Mouse (Mus musculus): Measurements from ENCODE around the gene Tbc1d22a. TPM values are rescaled to one million over a fixed set of nuclear protein-coding genes. Genes with fewer than 3 reads are reported as not detected.

Gene Tbc1d22a
- polyA plus RNA-seq, 1 experiment = 19.5 TPM

GRCm38 (mm10) chr15:86415951-86416350 lies 201.7 kb downstream of the Tbc1d22a start:
- no peaks in the 10 kb centered on the region; the same call in 1 of the 2 replicates for H3K4me1 ChIP-seq (ENCODE audit: control insufficient read depth, insufficient read depth, low read length)
- no peak overlapping the region for H3K4me3 ChIP-seq (ENCODE audit: control insufficient read depth, low read depth, low read length)
- TF ChIP-seq POLR2A (IDR thresholded peaks at IDR 0.05; ENCODE audit: control insufficient read depth, low read depth, low read length) (no peak), CTCF (IDR thresholded peaks at IDR 0.05; ENCODE audit: control insufficient read depth, insufficient read depth, insufficient replicate concordance, low read depth, low read length) (no peak)
- H3K36me3 ChIP-seq (ENCODE audit: control insufficient read depth, insufficient read depth, low read length) = no peaks in the 10 kb centered on the region
- no peaks in the 10 kb centered on the region for H3K27me3 ChIP-seq (ENCODE audit: control insufficient read depth, insufficient read depth, low read length)
- H3K27ac ChIP-seq (ENCODE audit: control insufficient read depth, insufficient read depth, low read depth, low read length) = no peak overlapping the region

- no peak for TF ChIP-seq CTCF (IDR thresholded peaks at IDR 0.05; ENCODE audit: control insufficient read depth, insufficient read depth, insufficient replicate concordance, low read depth, low read length)
- no peak for TF ChIP-seq POLR2A (IDR thresholded peaks at IDR 0.05; ENCODE audit: control insufficient read depth, low read depth, low read length)
- Histone ChIP-seq H3K4me3 (ENCODE audit: control insufficient read depth, low read depth, low read length) (no peak overlapping the region), H3K27me3 (ENCODE audit: control insufficient read depth, insufficient read depth, low read length) (no peaks in the 10 kb centered on the region), H3K4me1 (ENCODE audit: control insufficient read depth, insufficient read depth, low read length) (no peaks in the 10 kb centered on the region; the same call in 1 of the 2 replicates), H3K36me3 (ENCODE audit: control insufficient read depth, insufficient read depth, low read length) (no peaks in the 10 kb centered on the region), H3K27ac (ENCODE audit: control insufficient read depth, insufficient read depth, low read depth, low read length) (no peak overlapping the region)
Observed at GRCm38 (mm10) chr15:86418436-86418835, 204.2 kb downstream of the Tbc1d22a start.

GRCm38 (mm10) chr15:86419620-86420019 lies 205.4 kb downstream of the Tbc1d22a start:
- Histone ChIP-seq H3K27ac (ENCODE audit: control insufficient read depth, insufficient read depth, low read depth, low read length) (no peak overlapping the region), H3K4me3 (ENCODE audit: control insufficient read depth, low read depth, low read length) (no peak overlapping the region), H3K36me3 (ENCODE audit: control insufficient read depth, insufficient read depth, low read length) (no peaks in the 10 kb centered on the region), H3K4me1 (ENCODE audit: control insufficient read depth, insufficient read depth, low read length) (no peaks in the 10 kb centered on the region), H3K27me3 (ENCODE audit: control insufficient read depth, insufficient read depth, low read length) (no peaks in the 10 kb centered on the region)
- TF ChIP-seq CTCF (IDR thresholded peaks at IDR 0.05; ENCODE audit: control insufficient read depth, insufficient read depth, insufficient replicate concordance, low read depth, low read length) (no peak), POLR2A (IDR thresholded peaks at IDR 0.05; ENCODE audit: control insufficient read depth, low read depth, low read length) (no peak)

- no peak overlapping the region for H3K27ac ChIP-seq (ENCODE audit: control insufficient read depth, insufficient read depth, low read depth, low read length)
- H3K4me1 ChIP-seq (ENCODE audit: control insufficient read depth, insufficient read depth, low read length) = no peaks in the 10 kb centered on the region
- no peaks in the 10 kb centered on the region for H3K27me3 ChIP-seq (ENCODE audit: control insufficient read depth, insufficient read depth, low read length)
- H3K4me3 ChIP-seq (ENCODE audit: control insufficient read depth, low read depth, low read length) = no peak overlapping the region
- no peak for TF ChIP-seq CTCF (IDR thresholded peaks at IDR 0.05; ENCODE audit: control insufficient read depth, insufficient read depth, insufficient replicate concordance, low read depth, low read length)
- TF ChIP-seq POLR2A (IDR thresholded peaks at IDR 0.05; ENCODE audit: control insufficient read depth, low read depth, low read length) = no peak
- H3K36me3 ChIP-seq (ENCODE audit: control insufficient read depth, insufficient read depth, low read length) = no peaks in the 10 kb centered on the region
Observed at GRCm38 (mm10) chr15:86422858-86423257, 208.6 kb downstream of the Tbc1d22a start.

- Histone ChIP-seq H3K27ac (ENCODE audit: control insufficient read depth, insufficient read depth, low read depth, low read length) (no peak overlapping the region), H3K4me1 (ENCODE audit: control insufficient read depth, insufficient read depth, low read length) (no peaks in the 10 kb centered on the region)
- no peak for TF ChIP-seq CTCF (IDR thresholded peaks at IDR 0.05; ENCODE audit: control insufficient read depth, insufficient read depth, insufficient replicate concordance, low read depth, low read length)
- TF ChIP-seq POLR2A (IDR thresholded peaks at IDR 0.05; ENCODE audit: control insufficient read depth, low read depth, low read length) = no peak
Observed at GRCm38 (mm10) chr15:86423884-86424283, 209.6 kb downstream of the Tbc1d22a start.

GRCm38 (mm10) chr15:86424971-86425370 lies 210.7 kb downstream of the Tbc1d22a start:
- no peak overlapping the region for H3K27ac ChIP-seq (ENCODE audit: control insufficient read depth, insufficient read depth, low read depth, low read length)
- no peaks in the 10 kb centered on the region for H3K27me3 ChIP-seq (ENCODE audit: control insufficient read depth, insufficient read depth, low read length)
- TF ChIP-seq CTCF (IDR thresholded peaks at IDR 0.05; ENCODE audit: control insufficient read depth, insufficient read depth, insufficient replicate concordance, low read depth, low read length) (no peak), POLR2A (IDR thresholded peaks at IDR 0.05; ENCODE audit: control insufficient read depth, low read depth, low read length) (no peak)

More at GRCm38 (mm10) chr15:86423884-86424283, 209.6 kb downstream of the Tbc1d22a start:
- H3K4me3 ChIP-seq (ENCODE audit: control insufficient read depth, low read depth, low read length) = no peak overlapping the region
- H3K36me3 ChIP-seq (ENCODE audit: control insufficient read depth, insufficient read depth, low read length) = no peaks in the 10 kb centered on the region
- H3K27me3 ChIP-seq (ENCODE audit: control insufficient read depth, insufficient read depth, low read length) = no peaks in the 10 kb centered on the region

GRCm38 (mm10) chr15:86426364-86427000 lies 212.2 kb downstream of the Tbc1d22a start:
- Histone ChIP-seq H3K36me3 (ENCODE audit: control insufficient read depth, insufficient read depth, low read length) (no peaks in the 10 kb centered on the region), H3K27ac (ENCODE audit: control insufficient read depth, insufficient read depth, low read depth, low read length) (no peak overlapping the region), H3K4me1 (ENCODE audit: control insufficient read depth, insufficient read depth, low read length) (no peaks in the 10 kb centered on the region), H3K27me3 (ENCODE audit: control insufficient read depth, insufficient read depth, low read length) (no peaks in the 10 kb centered on the region), H3K4me3 (ENCODE audit: control insufficient read depth, low read depth, low read length) (no peak overlapping the region)
- TF ChIP-seq POLR2A (IDR thresholded peaks at IDR 0.05; ENCODE audit: control insufficient read depth, low read depth, low read length) (no peak), CTCF (IDR thresholded peaks at IDR 0.05; ENCODE audit: control insufficient read depth, insufficient read depth, insufficient replicate concordance, low read depth, low read length) (no peak)

More at GRCm38 (mm10) chr15:86424971-86425370, 210.7 kb downstream of the Tbc1d22a start:
- H3K36me3 ChIP-seq (ENCODE audit: control insufficient read depth, insufficient read depth, low read length) = no peaks in the 10 kb centered on the region
- no peaks in the 10 kb centered on the region for H3K4me1 ChIP-seq (ENCODE audit: control insufficient read depth, insufficient read depth, low read length)
- no peak overlapping the region for H3K4me3 ChIP-seq (ENCODE audit: control insufficient read depth, low read depth, low read length)

Measured in testis, adult 2 months (tissue).